Mouse (Mus musculus) cerebral cortex, adult 2 months (tissue): ENCODE measurements around the gene Pdzd2.

Source experiments
- WGBS: fragments of 180-500 bp; shearing (Covaris S2); methylation state at CpG from one replicate; pipeline ENCODE4 v1.1.7; 2018; 5-methylcytosine and 5-hydroxymethylcytosine counted together

Gene Pdzd2

GRCm38 (mm10) chr15:12313255-12313654 is 426.5 kb downstream of the Pdzd2 start:
- WGBS = 31% methylated on average over 1 of the region's 1 CpGs

- 93% methylated on average over 7 of the region's 7 CpGs for WGBS
These were observed 428.3 kb downstream of the Pdzd2 start for GRCm38 (mm10) chr15:12311465-12311864.

- 85% methylated on average over 4 of the region's 4 CpGs for WGBS
These were observed 429.0 kb downstream of the Pdzd2 start for GRCm38 (mm10) chr15:12310676-12311075.
